Mouse (Mus musculus): ENCODE results near the gene Pcbp2. TPM values are rescaled to one million over a fixed set of nuclear protein-coding genes. Genes with fewer than 3 reads are reported as not detected.

Gene Pcbp2
- polyA plus RNA-seq, 1 experiment = 539 TPM

DNA sequence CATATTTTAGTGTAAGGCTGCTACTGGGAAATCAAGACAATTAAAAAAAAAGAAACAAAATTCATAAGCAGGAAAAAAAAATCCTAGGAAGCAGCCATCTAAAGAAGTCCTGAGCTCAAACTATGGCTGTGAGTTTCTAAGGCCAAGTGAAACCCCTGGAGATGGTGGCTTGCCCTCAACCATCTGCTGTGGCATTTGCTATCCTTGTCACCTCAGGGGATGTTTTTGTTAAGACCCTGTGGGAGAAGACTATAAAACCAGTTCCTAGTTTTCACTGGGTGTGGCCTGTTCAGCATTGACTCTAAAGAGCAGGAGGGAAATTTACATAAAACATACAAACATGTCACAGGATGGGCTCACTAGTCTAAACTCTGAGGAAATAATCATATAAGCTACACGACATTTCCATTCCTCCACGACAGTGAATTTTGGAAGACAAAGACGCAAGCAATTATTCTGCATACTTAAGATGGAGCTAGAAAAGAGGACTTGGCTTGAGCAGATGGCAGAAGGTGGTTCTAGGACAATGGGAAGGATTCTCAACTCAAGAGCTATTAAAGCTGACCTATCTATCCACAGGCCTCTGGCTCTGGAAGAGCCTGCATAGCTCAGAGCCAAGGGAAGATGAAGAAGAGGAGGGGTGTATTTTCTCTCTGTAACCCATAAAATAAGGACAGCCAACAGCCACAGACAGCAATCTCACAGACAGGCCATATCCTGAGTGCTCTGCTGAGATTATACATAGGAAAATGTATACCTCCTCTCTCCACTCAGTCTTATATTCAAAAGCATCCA lies 62.0 kb downstream of the Pcbp2 start:
- Histone ChIP-seq H3K27me3 (ENCODE audit: control insufficient read depth, insufficient read depth, low read length) (no peaks in the 10 kb centered on the region), H3K27ac (ENCODE audit: insufficient read depth, low read length) (peak overlapping the region; percentile 99), H3K4me3 (replicated peaks; ENCODE audit: insufficient read depth, low read depth, low read length) (no peak overlapping the region), H3K4me1 (ENCODE audit: control insufficient read depth, insufficient read depth, low read length) (peaks cover 42% of the 10 kb centered on the region)
- peak; percentile 31 to 86 for DNase-seq
- TF ChIP-seq CTCF (IDR thresholded peaks at IDR 0.05; ENCODE audit: borderline replicate concordance, insufficient read depth, low read depth, low read length) = no peak
- TF ChIP-seq POLR2A (IDR thresholded peaks at IDR 0.05; ENCODE audit: borderline replicate concordance, insufficient read depth, low read length) = no peak; the same call in 1 of the 2 replicates
- 7% methylated on average over 3 of the region's 3 CpGs for WGBS

DNA sequence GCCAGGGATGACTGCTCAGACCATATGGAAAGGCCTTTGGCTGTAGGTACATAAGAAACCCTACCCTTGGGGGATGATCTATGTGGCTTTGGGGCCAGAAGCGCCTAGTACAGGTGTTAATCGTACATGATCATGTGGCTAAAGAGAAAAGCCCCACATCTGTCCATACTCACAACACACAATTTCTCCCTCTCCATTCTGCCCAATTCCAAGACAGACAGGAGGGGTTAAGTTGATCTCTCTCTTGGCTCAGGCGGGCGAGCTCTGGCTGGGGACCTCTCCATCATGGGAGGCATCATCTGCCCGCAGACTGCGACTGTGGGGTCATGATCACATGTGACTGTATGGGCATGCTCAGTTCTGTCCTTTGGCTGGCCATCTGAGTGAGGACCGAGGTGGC lies 63.6 kb downstream of the Pcbp2 start:
- H3K27me3 ChIP-seq (ENCODE audit: control insufficient read depth, insufficient read depth, low read length) = no peaks in the 10 kb centered on the region
- WGBS = 63% methylated on average over 7 of the region's 7 CpGs

DNA sequence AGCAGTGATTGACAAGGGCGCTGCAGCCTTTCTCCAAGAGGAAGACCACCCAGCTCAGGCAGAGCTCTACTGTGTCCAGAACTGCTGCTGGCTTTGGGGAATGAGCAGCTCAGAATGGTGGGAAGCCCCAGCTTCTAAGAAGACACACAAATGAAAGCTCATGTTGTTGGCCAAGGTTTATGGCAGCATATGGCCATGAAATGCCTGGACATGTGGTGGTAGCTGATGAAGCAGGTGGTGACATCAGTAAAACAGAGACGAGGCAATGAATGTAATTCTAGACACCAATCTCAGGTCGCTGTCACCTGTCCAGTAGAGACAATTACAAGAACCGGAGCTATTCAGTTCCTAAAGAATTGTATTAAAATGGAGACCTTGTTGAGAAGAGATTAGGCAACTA lies 74.5 kb downstream of the Pcbp2 start:
- Histone ChIP-seq H3K27ac (ENCODE audit: insufficient read depth, low read length) (peak overlapping the region; percentile 62), H3K4me1 (ENCODE audit: control insufficient read depth, insufficient read depth, low read length) (peaks cover 29% of the 10 kb centered on the region)
- 15% methylated on average over 4 of the region's 4 CpGs for WGBS

More for the DNA sequence above, 63.6 kb downstream of the Pcbp2 start:
- H3K4me3 ChIP-seq (replicated peaks; ENCODE audit: insufficient read depth, low read depth, low read length) = no peak overlapping the region
- H3K4me1 ChIP-seq (ENCODE audit: control insufficient read depth, insufficient read depth, low read length) = peaks cover 42% of the 10 kb centered on the region
- H3K27ac ChIP-seq (ENCODE audit: insufficient read depth, low read length) = peak overlapping the region; percentile 78
- peak in 1 of 2 experiments; percentile 38 for DNase-seq
- TF ChIP-seq CTCF (IDR thresholded peaks at IDR 0.05; ENCODE audit: borderline replicate concordance, insufficient read depth, low read depth, low read length) (no peak), POLR2A (IDR thresholded peaks at IDR 0.05; ENCODE audit: borderline replicate concordance, insufficient read depth, low read length) (no peak)

DNA sequence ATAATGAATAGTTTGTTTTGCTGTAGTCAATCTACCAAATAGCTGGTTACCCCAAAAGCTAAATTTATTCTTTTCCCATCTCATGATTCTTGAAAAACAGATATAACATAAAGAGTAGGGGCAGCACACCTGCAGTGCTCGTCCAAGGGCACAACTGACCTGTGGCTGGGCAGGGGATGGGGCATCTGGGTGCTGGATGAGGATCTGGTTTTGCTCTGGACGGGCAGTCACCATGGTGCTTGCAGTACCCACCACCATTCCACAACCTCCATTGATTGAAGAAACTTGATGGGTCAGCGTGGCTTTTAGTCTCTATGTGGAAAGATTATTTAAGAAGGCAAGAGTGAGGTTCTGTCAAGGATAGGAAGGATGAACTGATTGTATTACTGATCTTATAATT lies 75.9 kb downstream of the Pcbp2 start:
- Histone ChIP-seq H3K4me3 (replicated peaks; ENCODE audit: insufficient read depth, low read depth, low read length) (no peak overlapping the region), H3K4me1 (ENCODE audit: control insufficient read depth, insufficient read depth, low read length) (peaks cover 29% of the 10 kb centered on the region), H3K27ac (ENCODE audit: insufficient read depth, low read length) (peak overlapping the region; percentile 98), H3K27me3 (ENCODE audit: control insufficient read depth, insufficient read depth, low read length) (no peaks in the 10 kb centered on the region)
- TF ChIP-seq POLR2A (IDR thresholded peaks at IDR 0.05; ENCODE audit: borderline replicate concordance, insufficient read depth, low read length) = no peak
- peak in 1 of 2 experiments; percentile 62 for DNase-seq
- WGBS = 32% methylated on average over 3 of the region's 3 CpGs

More for the DNA sequence above, 74.5 kb downstream of the Pcbp2 start:
- H3K27me3 ChIP-seq (ENCODE audit: control insufficient read depth, insufficient read depth, low read length) = no peaks in the 10 kb centered on the region
- peak; percentile 95 to 98 for DNase-seq
- TF ChIP-seq POLR2A (IDR thresholded peaks at IDR 0.05; ENCODE audit: borderline replicate concordance, insufficient read depth, low read length) (peak; percentile 46; the same call in 1 of the 2 replicates), CTCF (IDR thresholded peaks at IDR 0.05; ENCODE audit: borderline replicate concordance, insufficient read depth, low read depth, low read length) (no peak)
- H3K4me3 ChIP-seq (replicated peaks; ENCODE audit: insufficient read depth, low read depth, low read length) = no peak overlapping the region

DNA sequence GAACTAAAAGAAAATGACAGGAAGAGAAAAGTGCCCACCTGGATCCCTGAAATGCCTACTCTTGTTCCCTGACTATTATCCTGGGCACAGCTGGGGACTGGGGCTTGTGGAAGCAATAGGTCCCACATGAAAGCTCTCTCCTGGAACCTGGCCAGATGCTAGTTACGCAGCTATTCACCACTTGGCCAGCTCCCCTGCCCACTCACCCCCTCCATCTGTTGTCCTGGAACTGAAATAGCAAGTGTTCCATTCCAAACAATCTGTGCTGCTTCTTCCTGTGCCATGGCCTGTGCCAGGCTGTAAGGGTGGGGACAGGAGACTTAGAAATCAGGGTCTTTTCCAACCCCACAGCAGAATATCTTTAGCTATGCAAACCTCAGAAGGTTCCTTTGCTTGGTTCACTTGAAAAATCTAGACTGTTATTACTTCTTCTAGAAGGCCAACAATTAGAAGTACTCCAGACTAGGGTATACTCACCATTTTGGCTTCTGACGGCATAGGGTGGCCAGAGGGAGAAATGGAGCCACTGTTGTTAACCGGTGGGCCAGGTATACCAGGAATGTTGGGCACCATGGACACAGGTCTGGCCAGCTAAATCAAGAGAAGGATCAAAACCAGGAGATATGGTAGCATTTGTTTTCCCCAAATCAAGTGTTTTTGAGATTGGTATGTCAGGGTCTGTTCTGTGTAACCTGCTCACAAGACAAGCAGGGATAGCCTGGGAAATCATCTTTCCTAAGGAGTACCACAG lies 76.5 kb downstream of the Pcbp2 start:
- Histone ChIP-seq H3K27me3 (ENCODE audit: control insufficient read depth, insufficient read depth, low read length) (no peaks in the 10 kb centered on the region), H3K4me1 (ENCODE audit: control insufficient read depth, insufficient read depth, low read length) (peaks cover 29% of the 10 kb centered on the region), H3K4me3 (replicated peaks; ENCODE audit: insufficient read depth, low read depth, low read length) (no peak overlapping the region), H3K27ac (ENCODE audit: insufficient read depth, low read length) (peak overlapping the region; percentile 98)
- no peak for TF ChIP-seq CTCF (IDR thresholded peaks at IDR 0.05; ENCODE audit: borderline replicate concordance, insufficient read depth, low read depth, low read length)
- peak; percentile 18; the same call in 1 of the 2 replicates for TF ChIP-seq POLR2A (IDR thresholded peaks at IDR 0.05; ENCODE audit: borderline replicate concordance, insufficient read depth, low read length)
- DNase-seq = peak; percentile 96 to 100
- WGBS = 5% methylated on average over 3 of the region's 3 CpGs

DNA sequence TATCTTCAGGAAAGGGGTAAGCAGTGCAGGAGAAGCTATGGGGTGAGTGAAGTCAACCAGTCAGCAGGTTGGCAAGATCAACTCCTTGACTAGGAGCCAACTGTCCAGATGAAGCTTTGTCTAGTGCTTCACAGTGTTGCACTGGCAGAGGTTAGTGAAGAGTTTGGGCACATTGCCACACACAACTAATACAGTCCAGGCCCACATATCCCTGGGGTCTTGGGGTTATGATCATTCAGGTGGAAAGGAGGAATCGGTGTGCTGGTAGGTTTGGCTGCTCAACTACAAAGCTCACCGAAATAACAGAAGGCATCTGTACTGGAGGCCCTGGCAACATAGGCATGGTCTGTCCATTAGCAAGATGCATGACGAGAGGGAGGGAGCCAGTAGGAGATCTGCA lies 77.1 kb downstream of the Pcbp2 start:
- DNase-seq = peak; percentile 89 to 97
- H3K27me3 ChIP-seq (ENCODE audit: control insufficient read depth, insufficient read depth, low read length) = no peaks in the 10 kb centered on the region
- peaks cover 29% of the 10 kb centered on the region for H3K4me1 ChIP-seq (ENCODE audit: control insufficient read depth, insufficient read depth, low read length)
- peak overlapping the region; percentile 93 for H3K27ac ChIP-seq (ENCODE audit: insufficient read depth, low read length)
- 8% methylated on average over 3 of the region's 3 CpGs for WGBS
- TF ChIP-seq POLR2A (IDR thresholded peaks at IDR 0.05; ENCODE audit: borderline replicate concordance, insufficient read depth, low read length) = no peak
- no peak for TF ChIP-seq CTCF (IDR thresholded peaks at IDR 0.05; ENCODE audit: borderline replicate concordance, insufficient read depth, low read depth, low read length)
- H3K4me3 ChIP-seq (replicated peaks; ENCODE audit: insufficient read depth, low read depth, low read length) = no peak overlapping the region

Other genes starting within 250 kb of the Pcbp2 start
- 5.2 and 8.4 TPM in 2 replicates for gene Itgb7, start 238.6 kb upstream of the Pcbp2 start, polyA plus RNA-seq (2012; rRNA removed)
- gene Rarg, start 213.0 kb upstream of the Pcbp2 start, polyA plus RNA-seq (2012; rRNA removed) = 12.8 and 12.9 TPM in 2 replicates
- 0.13 and 0.15 TPM in 2 replicates for gene Gm9918, start 200.0 kb upstream of the Pcbp2 start, polyA plus RNA-seq (2012; rRNA removed)
- gene Mfsd5, start 191.1 kb upstream of the Pcbp2 start, polyA plus RNA-seq (2012; rRNA removed) = 60.9 and 62.3 TPM in 2 replicates
- 0.62 and 0.86 TPM in 2 replicates for gene Espl1, start 174.3 kb upstream of the Pcbp2 start, polyA plus RNA-seq (2012; rRNA removed)
- gene Pfdn5, start 144.4 kb upstream of the Pcbp2 start, polyA plus RNA-seq (2012; rRNA removed) = 318 and 360 TPM in 2 replicates
- 106 and 110 TPM in 2 replicates for gene Myg1, start 138.8 kb upstream of the Pcbp2 start, polyA plus RNA-seq (2012; rRNA removed)
- 29.7 and 33.1 TPM in 2 replicates for gene Aaas, start 119.8 kb upstream of the Pcbp2 start, polyA plus RNA-seq (2012; rRNA removed)
- 1.4 TPM in 2 replicates for gene Sp7, start 103.4 kb upstream of the Pcbp2 start, polyA plus RNA-seq (2012; rRNA removed)
- 12.6 and 14.1 TPM in 2 replicates for gene Sp1, start 64.4 kb upstream of the Pcbp2 start, polyA plus RNA-seq (2012; rRNA removed)
- gene Amhr2, start 25.2 kb upstream of the Pcbp2 start, polyA plus RNA-seq (2012; rRNA removed) = 3.2 TPM in 2 replicates
- gene Prr13, start 11.5 kb upstream of the Pcbp2 start, polyA plus RNA-seq (2012; rRNA removed) = 160 and 164 TPM in 2 replicates
- gene Gm10337, start 33.2 kb downstream of the Pcbp2 start, polyA plus RNA-seq (2012; rRNA removed) = not detected in 2 replicates
- gene Map3k12, start 46.5 kb downstream of the Pcbp2 start, polyA plus RNA-seq (2012; rRNA removed) = 130 and 149 TPM in 2 replicates
- gene Tarbp2, start 47.7 kb downstream of the Pcbp2 start, polyA plus RNA-seq (2012; rRNA removed) = 121 and 131 TPM in 2 replicates
- gene Npff, start 54.4 kb downstream of the Pcbp2 start, polyA plus RNA-seq (2012; rRNA removed) = 8.5 and 10.4 TPM in 2 replicates
- gene Gm28047, start 154.5 kb downstream of the Pcbp2 start, polyA plus RNA-seq (2012; rRNA removed) = not detected in 2 replicates
- 66.6 and 74.6 TPM in 2 replicates for gene Atf7, start 154.9 kb downstream of the Pcbp2 start, polyA plus RNA-seq (2012; rRNA removed)
- 391 and 398 TPM in 2 replicates for gene Atp5g2, start 201.8 kb downstream of the Pcbp2 start, polyA plus RNA-seq (2012; rRNA removed)